Mouse (Mus musculus) heart, postnatal 0 days (tissue): ENCODE data around the gene Med20. TPM values are rescaled to one million over a fixed set of nuclear protein-coding genes. Genes with fewer than 3 reads are reported as not detected.

Experiments used
- ATAC-seq: fragments of 200-750 bp; cut with Nextera tagmentation; 2 replicates; pipeline ENCODE4 v1.8.0; 2017; ENCODE audit warnings: low read depth, moderate number of reproducible peaks, moderate library complexity; ENCODE audit not compliant: insufficient read depth
- DNase-seq: peaks from one replicate; pipeline ENCODE4 v3.0.0-alpha.2; 2016; ENCODE audit warnings: low spot score
- H3K27ac ChIP-seq: fragments of 300-500 bp; sonication (generic); 2 replicates; pipeline ENCODE4 v1.5.1; 2014; ENCODE audit warnings: low read depth, mild to moderate bottlenecking
- H3K27me3 ChIP-seq: fragments of 300-500 bp; sonication (generic); 2 replicates; pipeline ENCODE4 v1.6.1; 2014; ENCODE audit warnings: low read length, mixed read lengths; ENCODE audit not compliant: control insufficient read depth, insufficient read depth
- H3K36me3 ChIP-seq: fragments of 300-500 bp; sonication (generic); replicated peaks from 2 replicates; pipeline ENCODE4 v1.6.1; 2014; ENCODE audit warnings: low read length, mixed read lengths; ENCODE audit not compliant: control insufficient read depth, insufficient read depth
- H3K4me1 ChIP-seq: fragments of 300-500 bp; sonication (generic); 2 replicates; pipeline ENCODE4 v1.6.1; 2014; ENCODE audit warnings: antibody characterized with exemption; ENCODE audit not compliant: control insufficient read depth, insufficient read depth
- H3K4me2 ChIP-seq: fragments of 300-500 bp; sonication (generic); 2 replicates; pipeline ENCODE4 v1.6.1; 2014; ENCODE audit warnings: low read depth, mild to moderate bottlenecking, low read length, moderate library complexity
- H3K4me3 ChIP-seq: fragments of 300-500 bp; sonication (generic); 2 replicates; pipeline ENCODE4 v1.5.1; 2014; ENCODE audit warnings: low read depth, low read length
- H3K9ac ChIP-seq: fragments of 300-500 bp; sonication (generic); replicated peaks from 2 replicates; pipeline ENCODE4 v1.6.1; 2014; ENCODE audit warnings: low read depth, low read length, mixed read lengths
- H3K9me3 ChIP-seq: fragments of 300-500 bp; sonication (generic); replicated peaks from 2 replicates; pipeline ENCODE4 v1.6.1; 2016; ENCODE audit warnings: low read length; ENCODE audit not compliant: control insufficient read depth
- CTCF ChIP-seq: IDR thresholded peaks from 2 replicates; pipeline ENCODE4 v1.5.1; 2016; ENCODE audit warnings: antibody characterized with exemption, control low read depth, low read depth
- EP300 ChIP-seq: IDR thresholded peaks from 2 replicates; pipeline ENCODE4 v1.6.1; 2016; ENCODE audit warnings: antibody characterized with exemption, low read depth
- WGBS: fragments of 180-500 bp; shearing (Covaris S2); extraction: QIAGEN DNeasy Blood & Tissue Kit; methylation state at CpG from one replicate; pipeline ENCODE4 v1.1.7; 2014; 5-methylcytosine and 5-hydroxymethylcytosine counted together
- polyA plus RNA-seq: library from polyadenylated mRNA; unstranded; fragments of >200 nt; fragmentation: Nextera tagmentation; extraction: Ambion mirVana; gene quantifications from 2 replicates; pipeline ENCODE4 v1.2.1, GENCODE M21; 2015
- total RNA-seq: library from RNA; depleted of rRNA; stranded (reverse); fragments of >200 nt; gene quantifications from 2 replicates; pipeline ENCODE4 v1.2.3, GENCODE M21; 2014; ENCODE audit warnings: low replicate concordance

The Med20 gene
- total and polyA plus RNA-seq, 2 experiments from 2014 or later: 21.8 to 26.5 TPM

- WGBS: 83% methylated on average over 3 of the region's 3 CpGs
- ATAC-seq: no peak
Observed at GRCm38 (mm10) chr17:47568389-47568788, 43.0 kb upstream of the Med20 start.

DNA sequence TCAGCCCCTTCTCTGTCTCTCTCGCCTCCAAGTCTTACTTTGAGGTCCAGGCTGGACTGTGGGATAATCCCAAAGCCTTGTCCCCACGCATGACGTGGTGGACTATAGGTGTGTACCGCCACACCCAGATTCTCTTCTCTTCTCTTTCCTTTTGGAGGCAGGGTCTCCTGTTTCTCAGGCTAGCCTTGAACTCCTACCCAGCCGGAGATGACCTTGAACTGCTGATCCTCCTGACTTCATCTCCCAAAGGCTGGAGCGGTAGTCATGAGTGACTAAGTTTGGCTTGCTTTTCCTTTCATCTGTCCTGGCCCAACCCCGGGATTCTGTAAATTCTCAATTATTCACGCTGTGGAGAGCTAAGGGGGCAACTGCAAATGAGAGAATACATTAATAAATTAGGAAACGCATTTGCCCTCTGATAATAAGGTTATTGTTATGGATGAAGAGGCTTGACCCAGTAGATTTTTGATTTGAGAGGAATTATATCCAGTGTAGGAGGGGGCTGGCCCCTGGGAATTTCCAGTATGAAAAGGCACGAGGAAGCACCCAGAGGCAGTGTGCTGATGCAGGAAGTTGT lies 42.3 kb upstream of the Med20 start:
- no peaks in the 10 kb centered on the region for H3K4me1 ChIP-seq
- H3K27ac ChIP-seq: no peak overlapping the region
- H3K27me3 ChIP-seq: no peaks in the 10 kb centered on the region
- 84% methylated on average over 10 of the region's 10 CpGs for WGBS
- H3K4me2 ChIP-seq: no peak overlapping the region
- DNase-seq: no peak
- no peak overlapping the region for H3K9ac ChIP-seq
- ATAC-seq: no peak
- no peak overlapping the region for H3K4me3 ChIP-seq
- TF ChIP-seq CTCF (no peak), EP300 (no peak)
- H3K9me3 ChIP-seq: no peaks in the 10 kb centered on the region
- H3K36me3 ChIP-seq: no peaks in the 10 kb centered on the region

More at GRCm38 (mm10) chr17:47568389-47568788, 43.0 kb upstream of the Med20 start:
- no peak for TF ChIP-seq CTCF
- Histone ChIP-seq H3K4me1 (no peaks in the 10 kb centered on the region), H3K9me3 (no peaks in the 10 kb centered on the region), H3K4me3 (no peak overlapping the region), H3K9ac (no peak overlapping the region), H3K27ac (no peak overlapping the region), H3K36me3 (no peaks in the 10 kb centered on the region), H3K4me2 (no peak overlapping the region), H3K27me3 (no peaks in the 10 kb centered on the region)
- DNase-seq: no peak

DNA sequence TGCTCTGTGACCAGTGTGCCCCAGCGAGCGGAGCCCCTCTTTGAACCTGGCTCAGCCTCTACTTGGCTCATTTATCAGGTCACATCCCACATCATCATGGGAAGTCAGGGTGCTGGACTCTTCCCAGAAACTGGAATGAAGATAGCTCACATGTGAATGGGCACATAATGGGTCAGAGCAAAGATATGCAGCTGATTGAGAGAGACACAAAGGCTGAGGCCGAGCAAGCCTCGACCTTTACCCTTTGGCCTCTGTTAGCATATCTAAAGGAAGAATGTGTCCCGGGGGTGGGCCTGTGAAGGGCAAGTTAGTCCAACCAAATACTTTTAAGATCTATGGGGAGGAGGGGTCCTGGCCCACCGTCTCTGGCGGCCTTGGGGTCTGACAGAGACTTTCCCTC lies 39.8 kb upstream of the Med20 start:
- 58% methylated on average over 7 of the region's 7 CpGs for whole genome bisulfite sequencing
- ATAC-seq: no peak

GRCm38 (mm10) chr17:47572436-47572835 lies 38.9 kb upstream of the Med20 start:
- DNase-seq (no peak), ATAC-seq (no peak)
- no peaks in the 10 kb centered on the region for H3K9me3 ChIP-seq
- H3K27me3 ChIP-seq: no peaks in the 10 kb centered on the region
- no peaks in the 10 kb centered on the region for H3K36me3 ChIP-seq
- H3K9ac ChIP-seq: no peak overlapping the region
- TF ChIP-seq EP300: no peak
- TF ChIP-seq CTCF: no peak
- H3K27ac ChIP-seq: no peak overlapping the region
- no peak overlapping the region for H3K4me2 ChIP-seq
- H3K4me1 ChIP-seq: no peaks in the 10 kb centered on the region
- no peak overlapping the region for H3K4me3 ChIP-seq

More for the DNA sequence above, 39.8 kb upstream of the Med20 start:
- Histone ChIP-seq H3K4me1 (no peaks in the 10 kb centered on the region), H3K4me2 (no peak overlapping the region), H3K4me3 (no peak overlapping the region), H3K27me3 (no peaks in the 10 kb centered on the region), H3K36me3 (no peaks in the 10 kb centered on the region), H3K9ac (no peak overlapping the region), H3K27ac (no peak overlapping the region), H3K9me3 (no peaks in the 10 kb centered on the region)
- no peak for TF ChIP-seq CTCF
- TF ChIP-seq EP300: no peak
- DNase-seq: no peak

DNA sequence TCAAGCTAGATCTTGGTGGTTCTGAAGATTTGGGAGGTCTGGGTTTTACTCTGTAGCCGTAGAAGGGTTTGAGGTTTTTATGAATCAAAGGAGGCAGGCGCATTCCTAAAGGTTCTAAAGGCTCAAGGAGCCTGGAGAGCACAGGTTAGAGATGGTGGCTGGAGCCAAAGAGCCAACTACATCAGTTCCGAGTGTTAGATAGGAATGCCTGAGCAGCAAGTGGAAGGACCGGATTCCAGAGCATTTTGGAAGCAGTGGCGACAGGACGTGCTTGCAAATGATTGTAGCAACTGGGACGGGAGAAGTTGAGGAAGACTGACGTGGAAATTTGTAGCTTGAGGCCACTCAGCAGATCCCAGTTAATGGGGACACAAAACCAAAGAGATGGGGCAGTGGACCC lies 37.4 kb upstream of the Med20 start:
- DNase-seq (no peak), ATAC-seq (no peak)
- Histone ChIP-seq H3K36me3 (no peaks in the 10 kb centered on the region), H3K4me3 (no peak overlapping the region), H3K9me3 (no peaks in the 10 kb centered on the region), H3K27ac (no peak overlapping the region), H3K27me3 (no peaks in the 10 kb centered on the region), H3K4me1 (no peaks in the 10 kb centered on the region), H3K9ac (no peak overlapping the region), H3K4me2 (no peak overlapping the region)
- 56% methylated on average over 8 of the region's 8 CpGs for WGBS
- TF ChIP-seq CTCF (no peak), EP300 (no peak)

- no peak overlapping the region for H3K27ac ChIP-seq
- no peak overlapping the region for H3K4me3 ChIP-seq
- no peak overlapping the region for H3K9ac ChIP-seq
Observed at GRCm38 (mm10) chr17:47574830-47575229, 36.6 kb upstream of the Med20 start.

More at GRCm38 (mm10) chr17:47574830-47575229, 36.6 kb upstream of the Med20 start:
- no peaks in the 10 kb centered on the region for H3K9me3 ChIP-seq
- H3K36me3 ChIP-seq: no peaks in the 10 kb centered on the region
- TF ChIP-seq EP300 (no peak), CTCF (no peak)
- DNase-seq (peak; percentile 16), ATAC-seq (no peak)
- H3K4me1 ChIP-seq: no peaks in the 10 kb centered on the region
- no peak overlapping the region for H3K4me2 ChIP-seq
- H3K27me3 ChIP-seq: no peaks in the 10 kb centered on the region
- 61% methylated on average over 11 of the region's 11 CpGs for WGBS
